Mouse (Mus musculus): ENCODE data around the gene Olfr630.
"Not testable (repeated sequence)": the region's sequence is repeated elsewhere in the genome, so short reads cannot be mapped to it uniquely, and the experiment has no call there.

Gene Olfr630

DNA sequence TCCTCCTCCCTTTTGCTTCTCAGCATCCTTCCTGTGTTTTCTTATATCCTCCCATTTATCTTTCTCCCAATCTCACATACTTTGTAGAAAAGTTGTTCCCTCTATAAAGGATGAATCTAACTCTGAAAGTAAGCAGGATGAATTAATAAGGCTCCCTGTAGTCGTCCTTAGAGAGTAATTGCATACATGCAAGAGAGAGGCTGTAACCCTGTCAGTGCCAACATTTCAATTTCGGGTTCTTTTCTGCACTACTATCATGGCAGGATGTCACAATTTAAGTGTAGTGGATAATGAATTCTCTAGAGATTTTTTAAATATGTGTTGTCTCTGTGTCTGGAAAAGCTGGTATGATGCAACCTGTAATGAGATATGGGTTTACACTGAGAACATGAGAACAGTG is at the start of gene Olfr630:
TSS of gene Olfr630 (minus strand) at position 101 of the 400 bp plus-strand sequence.
- no peak for DNase-seq

DNA sequence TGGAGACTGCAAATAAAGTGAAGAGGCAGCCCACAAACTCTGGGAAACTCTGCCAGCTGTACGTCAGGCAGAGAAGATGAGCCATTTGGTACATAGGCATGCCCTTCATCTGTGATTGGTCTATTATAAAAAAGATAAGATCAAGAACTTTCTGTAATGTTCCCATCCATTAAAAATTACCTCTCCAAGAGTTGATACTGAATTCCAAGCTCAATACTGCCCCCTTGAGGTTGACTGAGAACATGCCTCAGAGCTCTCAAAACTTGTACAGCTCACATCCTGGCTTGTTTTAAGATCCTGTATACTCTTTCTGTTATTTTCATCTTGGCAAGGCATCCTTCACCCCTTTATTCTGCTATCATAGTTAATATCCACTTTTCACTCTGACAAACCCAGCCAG is 49.7 kb upstream of the Olfr630 start:
- peak; percentile 43 for DNase-seq

DNA sequence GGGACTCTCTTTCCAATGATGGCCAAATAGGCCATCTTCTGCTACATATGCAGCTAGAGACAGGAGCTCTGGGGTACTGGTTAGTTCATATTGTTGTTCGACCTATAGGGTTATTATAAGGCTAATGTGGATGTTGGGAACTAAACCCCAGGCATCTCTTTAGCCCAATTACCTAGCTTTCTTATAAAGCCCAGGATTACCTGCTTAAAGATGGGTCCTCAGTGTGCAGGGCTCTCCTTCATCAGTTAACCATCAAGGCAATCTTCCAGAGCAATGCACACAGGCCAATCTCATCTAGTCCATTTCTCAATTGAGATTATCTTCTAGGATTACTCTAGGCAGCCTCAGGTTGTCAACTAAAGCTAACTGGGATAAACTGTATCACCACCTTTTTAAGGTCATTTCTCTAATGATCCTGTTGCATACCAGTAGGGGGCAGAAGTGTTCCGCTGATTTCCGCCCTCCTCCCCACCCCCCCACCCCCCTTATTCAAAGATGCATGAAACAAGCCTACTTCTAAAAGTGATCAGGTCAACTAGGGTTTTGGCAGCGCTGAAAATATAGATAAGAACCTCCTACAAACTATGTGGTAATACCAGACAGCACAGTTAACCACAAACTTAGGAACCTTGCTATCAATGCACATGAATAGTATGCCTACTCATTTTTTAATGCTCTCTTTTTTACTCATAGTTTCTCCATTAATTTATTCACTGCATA is 35.7 kb upstream of the Olfr630 start:
- DNase-seq: no peak

DNA sequence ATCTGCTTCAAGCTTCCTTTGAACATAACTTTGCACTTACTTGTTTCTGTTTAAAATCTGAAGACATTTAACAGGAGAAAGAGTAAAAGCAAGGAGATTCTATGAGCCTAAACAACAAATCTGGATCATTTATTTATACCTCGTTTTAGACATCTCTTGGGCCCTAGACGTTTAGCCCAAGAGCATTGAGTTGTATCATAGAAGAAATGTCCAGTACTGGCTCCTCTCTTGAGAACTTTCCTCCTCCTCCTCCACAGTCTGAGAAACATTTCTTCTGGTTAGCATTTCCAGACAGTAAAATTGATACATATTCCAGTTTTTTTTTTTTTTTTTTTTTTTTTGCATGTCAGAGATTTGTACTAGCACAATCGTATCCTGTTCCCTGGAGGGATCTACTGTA is 34.6 kb upstream of the Olfr630 start, which contains the start of gene Olfr67:
TSS of gene Olfr67 (minus strand) at position 101 of the 400 bp plus-strand sequence.
- no peak for DNase-seq

DNA sequence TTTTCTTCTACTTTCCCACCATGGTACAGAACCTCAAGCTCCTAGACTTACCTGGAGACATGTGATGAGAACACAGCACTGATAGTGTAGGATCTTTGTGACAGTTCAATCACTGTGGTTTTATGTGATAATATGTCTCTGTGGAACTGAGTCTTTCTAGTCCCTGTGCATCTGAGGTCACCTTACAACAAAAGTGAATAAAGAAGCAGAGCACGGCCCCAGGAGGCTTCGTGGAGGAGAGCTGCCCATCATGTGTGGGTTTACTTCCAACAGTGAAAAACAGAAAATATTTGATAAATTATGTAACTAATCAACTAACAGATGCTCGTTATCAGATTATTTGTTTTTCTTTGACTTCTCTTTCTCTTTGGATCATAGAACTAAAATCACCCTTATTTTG is 22.5 kb upstream of the Olfr630 start, which contains the start of gene Olfr68:
TSS of gene Olfr68 (minus strand) at position 101 of the 400 bp plus-strand sequence.
- no peak for DNase-seq

DNA sequence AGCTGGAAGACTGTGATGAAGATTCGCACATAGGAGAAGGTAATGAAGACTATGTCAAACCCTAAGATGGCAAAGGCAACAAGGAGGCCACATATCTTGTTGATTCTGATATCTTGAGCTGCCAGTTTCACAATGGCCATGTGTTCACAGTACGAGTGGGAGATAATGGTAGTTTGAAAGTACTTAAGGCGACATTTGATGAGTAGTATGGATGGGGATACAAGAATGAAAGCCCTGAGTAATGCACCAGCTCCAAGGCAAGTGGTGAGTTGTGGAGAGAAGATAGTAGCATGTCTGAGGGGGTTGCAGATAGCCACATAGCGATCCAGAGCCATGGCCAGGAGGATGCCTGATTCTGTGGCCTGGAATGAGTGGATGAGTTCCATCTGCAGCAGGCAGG is 20.5 kb upstream of the Olfr630 start:
- DNase-seq: not testable (repeated sequence)

DNA sequence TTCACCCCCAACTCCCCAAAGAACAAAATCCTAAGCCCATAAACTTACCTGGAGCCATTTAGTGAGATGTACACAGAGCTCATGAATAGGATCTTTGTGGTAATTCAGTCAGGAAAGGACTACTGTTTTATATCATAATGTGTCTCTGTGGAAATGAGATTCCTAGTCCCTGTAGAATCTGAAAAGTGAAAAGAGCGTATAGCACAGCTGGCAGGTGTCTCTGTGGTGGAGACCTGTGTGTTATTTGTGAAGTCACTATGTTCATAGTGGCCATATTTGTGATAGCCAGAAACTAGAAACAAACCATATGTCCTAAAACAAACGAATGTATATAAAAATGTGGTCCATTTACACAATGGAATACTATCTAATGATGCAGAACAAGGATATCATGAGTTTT is 14.4 kb upstream of the Olfr630 start, which contains the start of gene Olfr69:
TSS of gene Olfr69 (minus strand) at position 101 of the 400 bp plus-strand sequence.
- no peak for DNase-seq

DNA sequence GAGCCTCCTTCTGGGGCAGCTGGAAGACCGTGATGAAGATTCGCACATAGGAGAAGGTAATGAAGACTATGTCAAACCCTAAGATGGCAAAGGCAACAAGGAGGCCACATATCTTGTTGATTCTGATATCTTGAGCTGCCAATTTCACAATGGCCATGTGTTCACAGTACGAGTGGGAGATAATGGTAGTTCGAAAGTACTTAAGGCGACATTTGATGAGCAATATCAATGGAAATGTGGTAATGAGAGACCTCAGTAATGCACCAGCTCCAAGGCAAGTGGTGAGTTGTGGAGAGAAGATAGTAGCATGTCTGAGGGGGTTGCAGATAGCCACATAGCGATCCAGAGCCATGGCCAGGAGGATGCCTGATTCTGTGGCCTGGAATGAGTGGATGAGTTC is 10.6 kb upstream of the Olfr630 start:
- not testable (repeated sequence) for DNase-seq

DNA sequence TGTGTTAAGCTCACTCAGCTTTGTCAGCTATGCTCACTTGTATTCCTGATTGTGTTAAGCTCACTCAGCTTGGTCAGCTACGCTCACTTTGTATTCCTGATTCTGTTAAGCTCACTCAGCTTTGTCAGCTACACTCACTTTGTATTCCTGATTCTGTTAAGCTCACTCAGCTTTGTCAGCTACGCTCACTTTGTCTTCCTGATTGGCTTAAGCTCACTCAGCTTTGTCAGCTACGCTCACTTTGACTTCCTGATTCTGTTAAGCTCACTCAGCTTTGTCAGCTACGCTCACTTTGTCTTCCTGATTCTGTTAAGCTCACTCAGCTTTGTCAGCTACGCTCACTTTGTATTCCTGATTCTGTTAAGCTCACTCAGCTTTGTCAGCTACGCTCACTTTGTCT is 5.1 kb upstream of the Olfr630 start:
- not testable (repeated sequence) for DNase-seq

DNA sequence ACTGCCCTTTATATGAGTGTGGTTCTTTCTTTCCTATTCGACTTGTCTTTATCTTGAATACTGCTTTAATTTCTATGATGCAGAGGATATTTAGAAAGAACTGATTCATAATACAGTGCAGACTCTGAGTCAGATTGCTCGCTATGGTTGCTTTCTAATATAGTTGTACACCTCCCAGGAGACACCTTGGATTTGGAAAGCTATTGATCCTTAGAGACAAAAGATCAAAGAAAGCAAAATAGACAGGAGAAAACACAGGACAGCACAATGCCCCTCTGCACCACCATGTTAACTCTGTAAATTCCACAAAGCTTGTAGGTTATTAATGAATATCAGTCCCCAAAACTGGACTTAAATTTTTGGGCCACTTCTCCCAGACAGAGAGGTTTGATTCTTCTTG is 12.3 kb downstream of the Olfr630 start, which contains the start of gene Olfr629:
TSS of gene Olfr629 (minus strand) at position 101 of the 400 bp plus-strand sequence.
- no peak for DNase-seq

DNA sequence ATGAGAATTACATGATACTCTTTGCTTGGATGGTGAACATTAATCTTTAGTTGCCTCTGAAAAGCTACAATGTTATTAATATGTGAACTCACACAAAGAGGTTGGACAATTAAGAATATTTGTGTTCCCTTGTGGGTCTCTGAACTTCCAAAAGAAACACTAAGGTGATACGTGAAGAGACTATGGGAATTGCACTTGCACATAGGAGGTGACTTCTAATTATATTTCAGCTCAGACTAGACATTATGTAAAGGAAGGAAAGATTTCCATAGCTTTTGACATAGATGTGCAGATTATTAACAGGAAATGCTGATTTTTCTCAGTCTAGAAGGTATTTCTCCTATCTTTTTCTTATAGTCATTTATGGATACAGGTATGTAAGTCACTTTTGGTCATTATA is 27.1 kb downstream of the Olfr630 start, which contains the start of gene Olfr628:
TSS of gene Olfr628 (plus strand) at position 301 of the 400 bp plus-strand sequence.
- DNase-seq: no peak

DNA sequence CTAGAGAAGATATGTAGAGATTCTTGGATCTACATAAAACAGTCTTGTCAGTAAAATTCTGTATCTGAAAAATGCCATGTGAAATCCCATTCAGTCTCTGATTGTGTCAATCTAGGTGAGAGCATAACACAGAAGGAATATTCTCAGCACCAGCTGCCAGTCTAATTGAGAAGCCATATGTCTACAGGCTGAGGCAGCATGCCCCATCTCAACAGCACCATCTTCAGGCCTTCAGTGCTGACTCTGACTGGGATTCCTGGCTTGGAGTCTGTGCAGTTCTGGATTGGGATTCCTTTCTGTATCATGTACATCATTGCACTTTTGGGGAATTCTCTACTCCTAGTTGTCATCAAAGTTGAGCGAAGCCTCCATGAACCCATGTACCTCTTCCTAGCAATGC is 40.7 kb downstream of the Olfr630 start:
- DNase-seq: not testable (repeated sequence)

DNA sequence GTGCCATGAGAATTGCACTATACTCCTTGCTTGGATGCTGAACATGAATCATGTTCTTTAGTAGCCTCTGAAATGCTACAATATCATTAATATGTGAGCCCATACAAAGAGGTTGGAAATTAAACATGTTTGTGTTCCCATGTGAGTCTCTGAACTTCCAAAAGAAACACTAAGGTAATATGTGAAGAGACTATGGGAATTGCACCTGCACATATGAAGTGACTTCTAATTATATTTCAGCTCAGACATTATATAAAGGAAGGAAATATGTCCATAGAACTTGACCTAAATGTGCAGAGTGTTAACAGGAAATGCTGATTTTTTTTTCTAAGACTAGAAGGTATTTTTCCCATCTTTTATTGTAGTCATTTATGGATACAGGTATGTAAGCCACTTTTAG is 42.8 kb downstream of the Olfr630 start, which contains the start of gene Olfr243:
TSS of gene Olfr243 (plus strand) at position 301 of the 400 bp plus-strand sequence.
- no peak for DNase-seq

DNA sequence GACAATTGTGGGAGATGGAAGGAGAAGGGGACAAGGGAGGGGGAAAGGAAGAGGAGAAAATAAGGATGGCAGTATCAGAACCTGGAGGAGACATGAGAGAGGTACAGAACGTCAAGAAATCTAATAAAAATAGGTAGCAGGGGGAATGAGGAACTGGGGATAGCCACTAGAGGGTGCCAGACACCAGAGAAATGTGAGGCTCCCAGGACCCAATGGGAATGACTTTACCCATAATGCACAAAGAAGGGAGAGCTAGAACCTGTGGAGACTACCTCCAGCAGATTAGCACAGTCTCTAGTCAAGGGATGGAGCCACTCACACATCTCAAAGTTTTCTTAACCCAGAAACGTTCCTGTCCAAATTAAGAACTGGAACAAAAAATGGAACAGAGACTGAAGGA is 45.1 kb downstream of the Olfr630 start:
- DNase-seq: no peak
